Mouse (Mus musculus) adrenal gland, postnatal 10 days (tissue): Measurements from ENCODE around the gene Kcnk5. TPM values are rescaled to one million over a fixed set of nuclear protein-coding genes. Genes with fewer than 3 reads are reported as not detected.

Source experiments
- DNase-seq: peaks from one replicate; pipeline ENCODE4 v3.0.0; 2021; ENCODE audit warnings: mixed read lengths
- total RNA-seq, 2 experiments: library from RNA; stranded (reverse); gene quantifications; 2 replicates each; pipeline ENCODE4 v1.2.3; 2021

The Kcnk5 gene
- total RNA-seq, 2 experiments from 2014 or later = 4.0 to 9.3 TPM

GRCm38 (mm10) chr14:20201066-20201683, 19.6 kb upstream of the Kcnk5 start:
- DNase-seq = no peak

DNA sequence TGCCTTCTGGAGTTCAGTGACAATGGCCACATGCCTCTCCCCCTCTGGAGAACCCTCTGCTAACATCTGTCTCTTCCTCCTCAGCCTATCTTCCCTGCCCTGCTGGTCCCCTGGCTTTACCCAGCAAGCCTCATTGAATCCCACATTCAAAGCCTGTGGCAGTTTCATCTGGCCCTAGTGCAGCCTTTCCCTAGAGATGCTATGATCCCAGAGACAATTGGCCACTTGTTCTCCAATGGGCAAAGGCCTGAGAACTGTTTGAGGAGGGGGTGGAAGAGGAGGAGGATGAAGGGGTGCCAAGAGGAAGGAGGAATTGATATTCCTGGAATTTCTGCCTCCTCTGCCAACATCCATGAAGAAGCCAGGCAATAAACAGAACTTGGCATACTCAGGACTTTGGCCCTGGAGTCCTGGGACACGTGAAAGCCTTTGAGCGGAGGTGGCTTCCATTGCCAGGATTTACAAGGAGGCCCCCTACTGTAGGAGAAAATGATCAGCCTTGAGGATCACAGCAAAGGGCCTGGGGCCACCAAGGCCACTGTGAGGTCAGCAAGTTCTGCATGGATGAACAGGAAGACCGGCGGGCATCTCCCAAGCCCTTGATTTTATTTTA, 11.6 kb upstream of the Kcnk5 start:
- DNase-seq = no peak

DNA sequence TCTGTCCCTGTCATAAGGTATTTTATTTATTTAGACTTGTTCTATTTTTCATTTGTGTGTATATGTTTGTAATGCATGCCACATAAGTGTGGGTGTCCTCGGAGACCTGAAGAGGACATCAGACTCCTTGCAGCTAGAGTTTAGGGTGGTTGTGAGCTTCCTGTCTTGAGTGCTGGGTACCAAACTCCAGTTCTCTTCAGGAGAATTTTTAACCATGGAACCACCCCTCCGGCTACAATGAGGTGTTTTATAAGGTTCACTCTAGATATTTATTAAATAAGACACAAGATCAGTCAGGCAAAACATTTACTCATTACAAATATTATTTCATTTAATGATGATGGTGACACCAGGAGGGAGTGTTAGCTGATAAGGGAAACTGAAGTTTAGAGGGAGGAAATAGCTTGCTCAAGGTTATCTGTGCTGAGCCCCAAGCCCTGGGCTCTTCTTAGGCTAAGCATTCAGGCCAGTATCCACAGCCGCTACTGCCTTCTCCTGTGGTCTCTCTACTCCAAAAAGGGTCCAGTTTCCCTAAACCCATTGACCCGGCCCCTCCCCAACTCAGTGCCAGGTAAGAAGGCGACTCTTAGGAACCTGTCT, 9.6 kb upstream of the Kcnk5 start:
- DNase-seq = no peak

DNA sequence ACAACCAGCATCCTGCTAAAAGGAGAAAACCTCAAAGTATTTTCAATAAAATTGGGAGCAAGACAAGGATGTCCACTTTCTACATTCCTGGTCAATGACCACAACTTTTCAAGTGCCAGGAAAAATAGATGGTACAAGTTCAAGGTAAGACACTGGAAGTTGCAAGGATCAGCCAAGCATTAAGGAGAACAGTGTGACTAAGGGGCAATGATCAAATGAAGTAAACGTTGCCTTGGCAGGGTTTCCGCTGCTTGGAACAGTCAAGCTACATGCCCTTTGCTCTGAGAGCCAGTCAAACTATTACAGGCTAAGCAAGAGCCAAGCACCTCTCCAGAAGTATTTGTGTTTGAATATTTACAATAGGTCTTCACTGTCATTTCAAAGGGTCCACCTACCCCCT, 8.1 kb upstream of the Kcnk5 start:
- peak; percentile 34 for DNase-seq

DNA sequence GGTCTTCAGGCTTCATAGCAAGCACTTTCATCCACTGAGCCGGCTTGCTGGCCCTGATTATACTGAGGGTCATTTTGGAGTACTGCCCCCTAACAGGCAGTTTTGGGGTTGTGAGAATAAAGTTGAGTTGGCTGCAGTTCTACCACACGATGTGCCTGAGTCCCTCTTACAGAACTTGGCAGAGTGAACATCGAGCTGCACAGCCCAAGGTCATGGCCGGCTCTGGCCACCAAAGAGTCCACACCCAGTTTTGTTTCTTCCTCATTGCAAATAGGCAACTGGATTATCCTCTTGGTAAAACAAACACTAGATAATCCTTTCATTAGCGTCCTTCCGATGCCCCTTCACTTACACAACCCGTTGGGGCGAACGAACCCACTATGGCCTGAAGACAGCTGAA, 3.8 kb upstream of the Kcnk5 start:
- peak; percentile 30 for DNase-seq

DNA sequence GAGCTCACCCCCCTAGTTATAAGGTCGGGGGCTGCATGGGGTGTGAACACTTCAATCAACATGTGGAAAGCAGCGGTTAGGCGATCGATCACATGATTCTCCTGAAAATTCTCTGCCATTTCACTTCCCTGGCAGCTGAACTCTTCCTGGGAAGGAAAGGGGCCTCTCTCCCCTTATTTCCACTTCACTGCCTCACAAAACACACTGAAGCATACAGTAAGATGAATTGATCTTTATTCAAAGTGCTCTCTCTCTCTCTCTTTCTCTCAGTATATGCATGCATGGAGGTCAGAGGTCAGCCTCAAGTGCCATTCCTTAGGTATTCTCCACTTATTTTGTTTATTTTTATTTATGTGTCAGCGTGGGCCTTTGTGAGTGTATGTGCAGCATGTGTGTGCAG, 2.1 kb upstream of the Kcnk5 start:
- no peak for DNase-seq

DNA sequence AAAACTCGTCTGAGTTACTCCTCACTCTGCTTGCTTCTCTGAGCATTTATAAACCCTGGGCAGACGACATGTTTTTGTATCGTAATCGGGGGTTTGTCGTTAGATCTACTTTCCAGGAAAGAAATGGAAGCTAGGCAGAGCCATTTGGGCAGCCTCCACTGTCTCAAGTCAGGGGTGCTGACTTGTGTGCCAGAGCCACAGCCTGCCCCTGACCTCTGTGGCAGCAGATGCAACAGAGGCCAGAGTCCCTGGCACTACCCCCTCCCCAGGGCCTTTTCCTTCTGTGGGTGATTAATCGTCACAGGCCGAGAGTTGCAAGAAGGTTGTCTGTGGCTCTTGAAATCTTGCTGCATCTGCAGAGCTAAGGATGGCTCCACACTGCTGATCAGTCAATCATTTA, 987 bp upstream of the Kcnk5 start:
- DNase-seq = no peak

GRCm38 (mm10) chr14:20180751-20181162, 852 bp downstream of the Kcnk5 start:
- DNase-seq = peak; percentile 60

GRCm38 (mm10) chr14:20180304-20180703, 1.3 kb downstream of the Kcnk5 start:
- no peak for DNase-seq

- DNase-seq = no peak
Observed at GRCm38 (mm10) chr14:20179731-20180280, 1.8 kb downstream of the Kcnk5 start.

DNA sequence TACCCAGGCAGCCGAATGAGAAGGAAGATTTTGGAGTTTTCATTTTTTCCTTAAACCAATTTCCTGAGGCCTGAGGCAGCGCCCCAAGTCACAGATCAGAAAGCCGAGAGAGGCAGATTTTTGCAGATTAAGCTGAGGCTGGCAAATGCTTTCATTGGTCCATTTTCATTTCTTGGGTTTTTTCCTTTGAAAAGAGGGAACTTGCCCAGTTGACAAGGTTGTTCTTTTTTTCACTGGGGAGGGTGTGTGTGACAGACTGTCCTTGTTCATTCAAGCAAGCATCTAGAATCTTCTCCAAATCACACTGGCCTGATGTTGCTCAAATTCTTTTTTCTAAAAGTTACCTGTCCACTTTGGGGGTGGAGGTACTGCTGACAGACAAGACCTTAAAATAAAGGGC, 2.5 kb downstream of the Kcnk5 start:
- no peak for DNase-seq

- no peak for DNase-seq
Observed at GRCm38 (mm10) chr14:20178593-20178992, 3.0 kb downstream of the Kcnk5 start.

DNA sequence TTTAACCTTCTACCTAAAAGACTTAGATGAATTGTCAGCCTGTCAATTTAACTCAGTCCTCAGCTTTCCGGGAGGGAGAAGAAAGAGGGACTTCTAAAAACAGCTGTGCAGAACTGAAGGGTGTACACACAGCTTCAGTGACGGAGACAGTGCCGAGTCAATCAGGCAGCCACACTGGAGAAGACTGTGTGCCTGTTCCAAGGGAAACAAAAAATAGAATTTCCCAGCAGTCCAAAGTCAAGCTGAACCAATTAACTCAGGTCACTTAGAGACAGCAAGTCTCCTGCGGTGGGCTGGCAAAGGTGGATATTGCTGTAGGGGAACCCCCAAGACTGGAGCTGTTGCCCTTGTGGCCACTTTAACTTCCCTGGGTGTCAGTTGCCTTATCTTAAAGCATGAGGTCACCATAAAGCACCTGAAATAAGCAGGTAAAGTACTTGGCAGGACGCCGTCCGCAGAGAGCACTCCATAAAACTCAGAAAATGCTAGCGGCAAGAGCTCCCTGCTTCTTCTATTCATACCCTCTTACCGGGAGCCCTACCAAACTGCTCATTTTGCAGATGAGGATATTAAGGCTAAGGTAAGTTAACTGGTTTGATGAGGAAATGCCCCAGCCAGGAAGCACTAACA, 4.0 kb downstream of the Kcnk5 start:
- no peak for DNase-seq

GRCm38 (mm10) chr14:20175705-20176104, 5.9 kb downstream of the Kcnk5 start:
- DNase-seq = no peak

- no peak for DNase-seq
Observed at GRCm38 (mm10) chr14:20175114-20175513, 6.5 kb downstream of the Kcnk5 start.

GRCm38 (mm10) chr14:20174696-20175095, 6.9 kb downstream of the Kcnk5 start:
- DNase-seq = no peak

- DNase-seq = no peak
Observed at GRCm38 (mm10) chr14:20173873-20174490, 7.6 kb downstream of the Kcnk5 start.

DNA sequence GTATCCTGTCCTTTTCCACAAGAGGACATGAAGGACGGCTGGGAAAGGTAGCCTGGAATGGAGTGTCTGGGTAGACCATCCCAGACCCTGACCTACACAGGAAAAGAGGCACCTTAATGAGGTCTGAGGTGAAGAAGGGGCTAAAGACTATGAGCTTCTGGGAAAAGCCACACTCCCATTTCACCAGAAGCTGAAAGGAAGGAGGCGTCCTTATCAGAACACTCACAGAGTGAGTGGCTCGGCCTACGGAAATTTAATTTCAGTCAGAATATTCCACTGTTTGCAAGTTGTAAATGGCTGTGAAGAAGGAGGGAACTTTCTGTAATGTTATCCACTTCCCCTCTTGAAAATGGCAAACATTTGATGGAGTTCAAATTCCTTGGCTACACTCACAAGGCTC, 8.7 kb downstream of the Kcnk5 start:
- DNase-seq = no peak

DNA sequence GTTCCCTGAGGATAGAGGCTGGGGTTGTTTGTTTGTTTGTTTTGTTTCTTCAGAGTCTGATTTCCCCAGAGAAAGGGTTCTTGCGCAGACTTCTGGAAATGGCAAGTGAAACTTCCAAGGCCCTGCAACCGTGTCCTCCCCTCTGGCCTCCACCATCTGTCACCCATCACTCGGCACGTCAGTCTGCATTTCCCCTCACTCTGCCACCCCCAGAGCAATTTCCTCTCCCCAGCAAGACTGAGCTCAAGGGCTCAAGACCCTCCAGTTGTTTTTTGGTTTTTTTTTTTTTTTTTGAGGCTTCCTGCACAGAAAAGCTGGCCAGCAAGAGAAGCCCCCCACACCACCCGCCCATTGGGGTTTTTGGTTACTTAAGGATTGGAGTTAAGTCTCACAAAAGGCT, 9.1 kb downstream of the Kcnk5 start:
- no peak for DNase-seq

DNA sequence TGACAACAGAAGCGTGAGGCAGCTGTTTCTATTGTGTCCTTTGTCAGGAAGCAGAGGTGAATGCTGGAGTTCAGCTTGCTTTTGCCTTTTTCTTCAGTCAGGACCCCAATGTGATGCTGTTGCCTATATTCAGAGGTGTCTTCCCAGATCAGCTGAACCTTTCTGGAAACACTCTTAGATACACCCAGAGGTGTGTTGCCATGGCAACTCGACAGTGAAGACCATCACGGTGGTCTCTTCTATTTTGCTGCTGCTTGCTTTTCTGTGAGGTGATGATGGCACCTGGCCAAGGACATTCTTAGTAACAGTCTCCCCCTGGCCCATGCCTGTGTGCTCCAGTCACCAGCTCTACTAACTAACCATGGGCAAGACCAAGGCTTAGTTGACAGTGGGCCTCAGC, 9.8 kb downstream of the Kcnk5 start:
- DNase-seq = no peak

DNA sequence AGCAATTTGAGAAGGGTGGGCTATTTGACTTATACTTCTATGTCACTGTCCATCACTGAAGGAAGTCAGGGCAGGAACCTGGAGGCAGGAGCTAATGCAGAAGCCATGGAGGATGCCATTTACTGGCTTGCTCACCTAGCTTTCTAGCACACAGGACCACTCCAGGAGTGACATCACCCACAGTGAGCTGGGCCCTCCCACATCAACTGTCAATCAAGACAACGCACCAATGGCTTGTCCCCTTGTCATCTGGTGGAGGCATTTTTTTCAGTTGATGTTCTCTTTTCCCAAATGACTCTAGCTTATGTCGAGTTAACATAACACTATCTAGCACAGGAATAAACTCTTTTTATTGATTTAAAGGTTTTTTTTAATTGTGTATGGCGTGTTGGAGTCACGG, 12.4 kb downstream of the Kcnk5 start:
- no peak for DNase-seq

DNA sequence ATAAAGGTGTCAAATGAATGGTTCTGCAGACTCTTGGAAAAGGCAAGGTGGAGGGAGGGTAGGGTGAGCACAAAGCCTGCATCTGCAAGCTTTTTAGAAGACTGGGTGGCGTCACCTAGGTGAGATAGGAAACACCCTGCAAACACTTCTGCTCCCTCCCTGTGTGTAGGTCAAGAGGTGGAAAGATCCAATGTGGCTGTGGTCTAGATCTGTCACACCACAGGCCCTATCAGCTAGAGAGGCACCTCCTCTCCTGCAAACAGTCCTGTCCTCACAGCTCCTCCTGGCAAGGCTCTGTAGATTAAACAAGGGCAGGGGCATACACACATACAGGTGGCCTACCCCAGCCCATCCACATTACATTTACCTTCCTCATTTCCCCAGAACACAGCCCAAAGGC, 13.1 kb downstream of the Kcnk5 start:
- DNase-seq = no peak

GRCm38 (mm10) chr14:20168054-20168453, 13.6 kb downstream of the Kcnk5 start:
- DNase-seq = no peak
